Mouse (Mus musculus): ENCODE data around the gene Tbrg4. TPM values are rescaled to one million over a fixed set of nuclear protein-coding genes. Genes with fewer than 3 reads are reported as not detected.

The Tbrg4 gene
- polyA plus RNA-seq, 1 experiment from 2014 or later: 57.6 TPM

DNA sequence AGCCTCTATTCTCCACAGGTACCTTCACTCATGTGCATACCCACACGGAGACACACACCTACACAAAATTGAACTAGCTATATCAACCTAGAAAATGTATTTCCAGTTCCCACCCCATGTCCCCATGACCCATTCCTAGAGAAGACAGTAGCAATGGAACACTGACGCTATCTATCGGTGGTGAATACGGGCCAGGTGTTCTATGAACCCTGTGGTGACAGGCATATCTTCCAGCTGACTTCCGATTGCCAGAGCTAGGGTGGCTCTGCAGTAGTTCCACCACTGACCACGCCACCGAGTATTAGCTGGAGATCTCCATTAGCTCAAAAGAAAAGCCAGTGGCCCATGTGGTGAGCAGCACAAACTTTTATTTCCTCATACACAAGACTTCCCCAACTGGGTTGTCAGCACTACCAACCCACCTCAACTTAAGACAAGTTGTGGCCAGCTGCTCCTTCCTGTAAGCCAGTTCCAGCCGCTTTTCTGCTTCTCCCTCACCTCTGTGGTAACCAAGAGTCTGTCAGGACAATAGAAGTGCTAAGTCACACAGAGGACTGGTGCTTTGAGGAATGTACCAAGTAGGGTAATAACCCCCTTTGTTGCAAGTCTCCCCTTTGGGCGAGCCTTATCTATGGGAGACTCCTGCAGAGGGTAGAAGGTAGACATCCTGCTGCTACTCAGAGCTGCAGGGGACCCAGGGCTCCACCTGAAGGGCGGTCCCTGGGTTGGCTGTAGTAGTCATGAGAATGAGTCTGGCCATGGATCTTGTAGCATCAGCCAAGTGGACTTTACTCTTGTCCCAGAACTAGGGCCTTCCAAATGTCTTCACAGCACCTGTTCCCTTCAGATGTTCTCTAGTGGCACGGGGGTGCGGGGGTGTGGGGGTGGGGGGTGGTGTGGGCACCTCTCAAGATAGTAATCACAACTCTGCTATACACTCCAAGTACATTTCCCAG lies 10.3 kb downstream of the Tbrg4 start:
- ATAC-seq: no peak
- WGBS: 89% methylated on average over 12 of the region's 12 CpGs
- Histone ChIP-seq H3K9ac (no peak overlapping the region), H3K9me3 (no peaks in the 10 kb centered on the region), H3K27ac (no peak overlapping the region), H3K36me3 (peaks cover 60% of the 10 kb centered on the region), H3K4me2 (replicated peaks) (no peak overlapping the region), H3K27me3 (replicated peaks) (no peaks in the 10 kb centered on the region), H3K4me3 (replicated peaks) (no peak overlapping the region), H3K4me1 (replicated peaks) (no peaks in the 10 kb centered on the region)

DNA sequence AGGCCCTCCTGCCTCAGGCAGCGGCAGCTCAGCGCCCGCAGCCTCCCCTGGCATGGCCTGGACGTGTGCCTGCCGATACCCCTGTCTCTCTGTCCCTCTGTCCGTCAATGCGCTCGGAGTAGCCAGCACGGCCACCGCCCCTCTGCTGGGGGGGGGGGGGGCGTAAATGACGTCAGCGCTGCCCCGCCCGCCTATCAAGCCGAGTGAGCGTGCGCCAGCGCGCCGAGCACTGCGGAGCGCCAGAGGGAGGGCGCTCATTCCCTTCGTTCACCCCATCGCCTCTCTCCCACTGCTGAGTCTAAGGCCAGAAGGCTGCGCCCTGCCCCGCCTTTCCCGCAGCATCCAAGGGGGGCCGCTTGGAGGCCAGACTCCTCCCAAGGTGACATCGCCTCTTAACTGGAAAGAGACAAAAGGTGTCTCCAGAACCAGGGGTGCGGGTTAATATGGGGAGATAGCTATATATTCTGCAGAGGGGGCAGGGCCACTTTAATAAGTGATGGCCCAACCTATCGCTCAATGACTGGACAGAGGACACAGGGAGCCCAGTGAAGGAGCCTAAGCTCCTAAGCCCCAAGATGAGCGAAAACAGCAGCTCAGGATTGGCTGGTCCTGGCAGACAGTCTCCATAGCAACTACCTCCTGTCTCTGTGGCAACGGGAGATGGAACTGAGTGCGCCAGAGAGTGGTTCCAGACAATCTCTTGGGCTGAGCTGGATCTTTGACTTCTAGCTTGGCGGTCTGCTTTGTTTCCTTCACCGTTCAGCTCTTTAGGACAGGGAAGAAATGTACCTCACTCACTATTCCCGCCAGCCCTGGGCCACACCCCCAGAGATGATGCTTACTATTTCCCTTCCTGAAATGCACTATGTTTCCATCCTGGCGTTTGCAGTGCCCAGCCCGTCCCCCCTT lies 20.1 kb downstream of the Tbrg4 start, which contains the start of gene Nacad:
Nacad (minus strand) TSS at position 563 of the 909 bp plus-strand sequence.
- Histone ChIP-seq H3K4me2 (replicated peaks) (peak within 1 kb of the TSS; percentile 80), H3K27ac (0 out of 2 replicates have a peak within 1 kb of the TSS, but pooled peaks have one; percentile 17), H3K27me3 (replicated peaks) (peaks cover 31% of the 10 kb centered on the region), H3K4me3 (replicated peaks) (peak within 1 kb of the TSS; percentile 37), H3K4me1 (replicated peaks) (peaks cover 35% of the 10 kb centered on the region), H3K9ac (peak within 1 kb of the TSS; percentile 36; the same call in 1 of the 2 replicates), H3K36me3 (no peaks in the 10 kb centered on the region), H3K9me3 (no peaks in the 10 kb centered on the region)
- peak; percentile 79 for ATAC-seq
- 5% methylated on average over 39 of the region's 41 CpGs for WGBS

DNA sequence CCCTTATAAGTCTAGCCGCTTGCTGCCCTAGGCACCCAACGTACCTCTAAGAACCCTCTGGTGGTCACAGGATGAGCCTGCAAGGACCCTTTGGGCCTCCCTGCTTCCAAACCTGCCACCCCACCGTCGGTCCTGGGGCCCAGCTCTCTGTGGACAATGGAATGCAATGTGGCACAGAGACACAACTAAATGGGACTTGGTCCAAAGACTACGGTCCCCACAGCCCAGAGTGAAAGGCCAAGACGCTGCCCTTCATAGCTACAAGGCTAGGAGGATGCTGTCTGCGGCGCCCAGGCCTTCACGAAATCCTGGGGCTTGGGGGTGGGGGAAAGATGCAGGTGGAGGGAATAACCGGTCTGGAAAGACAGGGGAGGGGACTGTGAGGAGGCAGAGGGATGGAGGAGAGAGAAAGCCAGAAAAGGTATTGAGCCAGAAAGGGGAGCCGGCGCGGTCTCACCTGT lies 20.8 kb downstream of the Tbrg4 start:
- 19% methylated on average over 13 of the region's 13 CpGs for WGBS
- H3K4me2 ChIP-seq (replicated peaks): peak overlapping the region; percentile 80
- peaks cover 37% of the 10 kb centered on the region for H3K4me1 ChIP-seq (replicated peaks)
- H3K9ac ChIP-seq: peak overlapping the region; percentile 36; the same call in 1 of the 2 replicates
- peak overlapping the region; percentile 37 for H3K4me3 ChIP-seq (replicated peaks)
- peaks cover 31% of the 10 kb centered on the region for H3K27me3 ChIP-seq (replicated peaks)
- no peaks in the 10 kb centered on the region for H3K9me3 ChIP-seq
- 0 out of 2 replicates have a peak overlapping the region, but pooled peaks have one; percentile 17 for H3K27ac ChIP-seq
- H3K36me3 ChIP-seq: no peaks in the 10 kb centered on the region
- 0 out of 2 replicates have a peak, but pooled peaks have one; percentile 3 for ATAC-seq

DNA sequence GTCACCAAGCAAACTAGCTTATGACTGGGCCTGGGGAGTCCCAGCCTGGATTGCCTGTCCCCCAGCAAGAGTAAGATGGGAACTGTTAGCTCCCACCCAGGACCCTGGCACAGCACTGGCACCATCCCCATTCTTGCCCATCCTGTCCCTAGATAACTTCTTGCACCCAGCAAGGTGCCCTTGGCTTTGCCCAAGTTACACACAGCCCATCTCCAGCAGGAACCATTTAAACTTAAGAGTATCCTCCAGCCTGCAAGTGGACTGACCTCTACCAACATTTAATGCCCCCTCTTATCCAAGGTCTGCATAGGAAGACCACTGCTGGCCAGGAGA lies 21.3 kb downstream of the Tbrg4 start:
- H3K9ac ChIP-seq: no peak overlapping the region
- no peaks in the 10 kb centered on the region for H3K9me3 ChIP-seq
- no peak overlapping the region for H3K27ac ChIP-seq
- no peak for ATAC-seq
- H3K27me3 ChIP-seq (replicated peaks): peaks cover 31% of the 10 kb centered on the region
- no peaks in the 10 kb centered on the region for H3K36me3 ChIP-seq
- H3K4me1 ChIP-seq (replicated peaks): peaks cover 40% of the 10 kb centered on the region
- H3K4me3 ChIP-seq (replicated peaks): peak overlapping the region; percentile 37; the same call in 1 of the 2 replicates
- H3K4me2 ChIP-seq (replicated peaks): peak overlapping the region; percentile 80

DNA sequence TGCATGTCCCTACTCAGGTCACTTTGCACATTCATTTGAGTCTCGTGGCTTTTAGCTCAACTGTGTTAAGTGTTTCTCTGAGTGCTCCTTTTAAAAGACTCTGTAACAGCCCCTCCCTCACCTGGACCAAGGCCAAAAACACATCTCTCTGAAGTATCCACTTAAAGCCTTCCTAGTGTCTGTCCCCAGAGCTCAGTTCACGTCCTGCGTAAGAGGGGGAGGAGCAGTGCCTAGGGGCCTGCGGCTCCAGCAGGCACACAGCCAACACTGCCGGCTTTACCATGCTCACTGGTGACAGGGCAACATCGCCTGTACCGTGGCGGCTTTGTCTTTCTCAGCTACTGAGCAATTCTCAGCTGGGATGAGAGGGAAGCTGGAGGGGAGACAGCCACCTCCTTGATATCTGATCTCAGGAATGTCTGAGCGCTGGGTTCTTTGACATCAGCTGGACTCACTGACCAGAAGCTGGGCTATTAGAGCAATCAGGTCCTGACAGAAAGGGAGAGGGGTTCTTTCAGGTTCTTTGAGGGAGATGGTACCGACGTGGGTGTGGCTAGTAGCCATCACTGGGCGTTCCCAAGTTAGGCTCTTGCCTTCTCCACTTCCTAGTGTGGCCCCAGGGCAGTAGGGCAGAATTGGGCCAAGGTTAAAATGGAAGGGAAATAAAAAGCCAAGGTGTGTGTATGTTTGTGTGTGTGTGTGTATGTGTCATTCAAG lies 21.8 kb downstream of the Tbrg4 start:
- no peak overlapping the region for H3K9ac ChIP-seq
- H3K27ac ChIP-seq: no peak overlapping the region
- WGBS: 21% methylated on average over 12 of the region's 12 CpGs
- ATAC-seq: peak; percentile 38
- peaks cover 42% of the 10 kb centered on the region for H3K4me1 ChIP-seq (replicated peaks)
- peak overlapping the region; percentile 37; the same call in 1 of the 2 replicates for H3K4me3 ChIP-seq (replicated peaks)
- H3K36me3 ChIP-seq: no peaks in the 10 kb centered on the region
- H3K9me3 ChIP-seq: no peaks in the 10 kb centered on the region
- H3K27me3 ChIP-seq (replicated peaks): peaks cover 31% of the 10 kb centered on the region
- peak overlapping the region; percentile 80 for H3K4me2 ChIP-seq (replicated peaks)

DNA sequence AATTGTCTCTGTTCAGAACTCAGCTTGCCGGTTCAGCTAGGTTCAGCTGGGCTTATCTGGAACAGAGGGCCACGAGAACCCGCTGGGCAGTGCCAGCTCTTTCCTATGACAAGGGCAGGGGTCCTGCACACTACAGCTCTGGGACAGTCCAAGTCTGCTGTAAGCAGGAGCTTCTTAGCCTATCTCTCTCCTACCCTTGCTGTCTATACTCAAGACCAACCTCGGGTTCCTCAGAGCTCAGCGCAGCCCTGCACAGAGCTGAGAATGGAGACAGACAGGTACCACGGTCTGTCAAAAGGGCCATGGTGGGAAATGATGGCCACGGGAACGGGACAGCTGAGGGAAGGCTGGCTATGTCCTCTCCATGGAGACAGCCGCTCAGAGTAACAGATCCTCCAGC lies 22.6 kb downstream of the Tbrg4 start:
- WGBS: 77% methylated on average over 9 of the region's 9 CpGs
- Histone ChIP-seq H3K9ac (no peak overlapping the region), H3K27ac (no peak overlapping the region), H3K4me2 (replicated peaks) (no peak overlapping the region), H3K9me3 (no peaks in the 10 kb centered on the region), H3K4me3 (replicated peaks) (no peak overlapping the region), H3K4me1 (replicated peaks) (peaks cover 47% of the 10 kb centered on the region), H3K27me3 (replicated peaks) (peaks cover 31% of the 10 kb centered on the region), H3K36me3 (no peaks in the 10 kb centered on the region)
- ATAC-seq: no peak

DNA sequence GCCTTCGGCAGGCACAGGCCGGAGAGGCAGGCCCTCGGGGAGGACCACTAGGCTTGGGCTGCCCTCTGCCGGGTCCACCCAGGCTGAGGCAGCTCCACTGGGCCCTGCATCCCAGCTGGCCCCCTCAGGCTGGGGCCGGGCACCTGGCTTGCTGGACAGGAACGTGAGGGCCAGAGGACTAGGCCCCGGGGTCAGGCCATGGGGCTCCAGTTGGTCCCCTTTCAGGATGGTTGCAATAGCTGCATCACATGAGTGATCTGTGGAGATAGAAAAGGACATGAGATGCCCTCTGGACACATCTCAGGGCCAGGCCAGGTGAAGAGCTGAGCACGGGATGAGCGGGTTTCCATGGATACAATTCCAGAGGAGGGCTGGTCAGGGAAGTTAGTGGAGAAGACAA lies 23.2 kb downstream of the Tbrg4 start:
- Histone ChIP-seq H3K27ac (no peak overlapping the region), H3K36me3 (peaks cover 1% of the 10 kb centered on the region; the same call in 1 of the 2 replicates), H3K9ac (no peak overlapping the region), H3K27me3 (replicated peaks) (peaks cover 31% of the 10 kb centered on the region), H3K4me3 (replicated peaks) (no peak overlapping the region), H3K4me2 (replicated peaks) (no peak overlapping the region), H3K4me1 (replicated peaks) (peaks cover 47% of the 10 kb centered on the region), H3K9me3 (no peaks in the 10 kb centered on the region)
- ATAC-seq: no peak
- WGBS: 77% methylated on average over 9 of the region's 9 CpGs

DNA sequence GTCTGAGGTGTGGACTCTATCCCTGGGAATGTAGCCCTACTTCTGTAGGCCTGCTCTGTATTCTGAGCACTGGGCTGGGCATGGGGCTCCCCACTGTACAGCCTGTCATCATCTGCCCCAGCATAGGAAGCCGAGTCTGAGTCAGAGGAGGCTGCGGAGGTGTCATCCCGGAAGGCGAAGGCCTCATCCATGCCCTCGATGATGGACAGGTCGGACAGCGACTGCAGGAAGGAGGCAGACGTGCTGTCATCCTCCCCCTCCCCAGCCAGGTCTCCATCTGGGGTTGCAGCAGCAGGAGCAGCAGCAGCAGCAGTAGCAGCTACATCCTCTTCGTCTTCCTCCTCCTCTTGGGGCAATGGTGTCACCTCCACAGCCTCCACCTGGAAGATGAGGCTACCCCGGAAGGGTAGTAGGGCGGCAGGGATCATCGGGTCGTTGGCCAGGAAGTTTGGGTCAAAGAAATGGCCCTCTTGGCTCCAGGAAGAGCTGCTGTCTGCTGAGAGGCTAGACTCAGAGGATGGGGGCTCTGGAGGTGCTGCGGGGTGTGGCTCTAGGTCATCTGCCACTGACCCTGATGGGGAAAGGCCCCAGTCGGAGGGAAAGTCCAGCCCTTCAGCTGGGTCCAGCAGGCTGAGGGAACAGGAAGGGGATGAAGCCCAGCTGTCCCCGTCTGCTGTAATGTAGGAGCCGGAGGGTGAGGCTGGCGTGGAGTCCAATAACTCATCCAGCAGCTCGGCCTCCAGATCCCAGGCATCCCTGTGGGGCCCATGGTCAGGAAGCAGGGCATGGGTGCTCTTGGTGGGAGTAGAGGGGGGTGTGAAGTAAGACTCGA lies 24.0 kb downstream of the Tbrg4 start:
- Histone ChIP-seq H3K9me3 (no peaks in the 10 kb centered on the region), H3K4me3 (replicated peaks) (no peak overlapping the region), H3K4me2 (replicated peaks) (no peak overlapping the region), H3K9ac (no peak overlapping the region), H3K4me1 (replicated peaks) (peaks cover 47% of the 10 kb centered on the region), H3K27me3 (replicated peaks) (peaks cover 30% of the 10 kb centered on the region), H3K36me3 (peaks cover 5% of the 10 kb centered on the region), H3K27ac (no peak overlapping the region)
- WGBS: 60% methylated on average over 20 of the region's 20 CpGs
- no peak for ATAC-seq

DNA sequence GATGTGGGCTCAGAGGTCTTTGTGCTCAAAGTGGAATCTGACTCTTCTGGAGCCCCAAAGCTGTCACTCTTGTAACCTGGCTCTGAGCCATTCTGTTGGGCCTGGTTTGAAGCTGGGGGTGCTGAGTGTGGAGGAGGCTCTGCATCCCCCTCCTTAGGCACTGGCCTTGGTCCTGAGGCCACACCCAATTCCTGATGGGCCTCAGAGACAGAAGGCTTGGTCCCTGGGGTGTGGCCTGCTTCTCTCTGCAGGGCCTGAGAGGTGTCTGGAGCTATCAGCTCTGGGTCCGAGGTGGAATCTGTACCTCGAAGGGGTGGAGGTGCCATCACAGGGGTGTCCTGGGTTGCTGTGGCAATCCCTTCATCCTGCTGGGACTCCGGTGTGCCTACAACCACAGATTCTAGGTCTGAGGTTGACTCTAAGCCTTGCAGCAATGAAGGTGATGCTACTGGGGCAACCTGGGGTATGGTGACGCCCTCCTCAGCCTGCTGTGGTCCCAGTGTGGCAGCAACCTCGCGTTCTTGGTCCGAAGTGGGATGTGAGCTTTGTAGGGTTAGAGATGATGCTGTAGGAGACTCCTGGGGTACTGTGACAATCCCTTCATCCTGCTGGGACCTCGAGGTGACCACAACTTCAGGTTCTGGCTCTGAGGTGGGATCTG lies 25.5 kb downstream of the Tbrg4 start:
- H3K9me3 ChIP-seq: no peaks in the 10 kb centered on the region
- ATAC-seq: no peak
- H3K4me3 ChIP-seq (replicated peaks): no peak overlapping the region
- H3K27ac ChIP-seq: no peak overlapping the region
- H3K9ac ChIP-seq: no peak overlapping the region
- peaks cover 16% of the 10 kb centered on the region for H3K27me3 ChIP-seq (replicated peaks)
- peaks cover 43% of the 10 kb centered on the region for H3K4me1 ChIP-seq (replicated peaks)
- no peak overlapping the region for H3K4me2 ChIP-seq (replicated peaks)
- WGBS: 84% methylated on average over 8 of the region's 8 CpGs
- peaks cover 19% of the 10 kb centered on the region for H3K36me3 ChIP-seq

DNA sequence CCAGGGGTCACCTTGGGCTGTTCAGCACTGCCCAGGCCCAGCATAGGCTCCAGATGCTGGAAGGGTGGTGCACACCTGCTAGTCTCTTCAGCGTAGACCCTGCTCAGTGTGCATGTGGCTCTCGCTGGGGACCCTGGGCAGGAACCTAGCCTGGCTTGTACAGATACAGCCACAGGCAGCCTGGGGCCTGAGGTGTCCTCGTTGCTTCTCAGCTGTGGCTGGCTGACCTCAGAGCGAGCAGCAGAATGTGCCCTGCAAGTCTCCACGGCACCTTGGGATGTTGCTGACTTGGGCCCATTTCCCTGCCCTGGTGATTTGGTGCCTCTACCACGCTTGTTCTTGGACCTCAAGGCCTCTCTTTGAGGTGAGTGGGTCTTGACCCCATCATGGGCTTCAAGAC lies 26.0 kb downstream of the Tbrg4 start:
- no peak overlapping the region for H3K4me3 ChIP-seq (replicated peaks)
- H3K36me3 ChIP-seq: peaks cover 25% of the 10 kb centered on the region
- H3K9ac ChIP-seq: no peak overlapping the region
- H3K9me3 ChIP-seq: no peaks in the 10 kb centered on the region
- H3K4me1 ChIP-seq (replicated peaks): peaks cover 37% of the 10 kb centered on the region
- peaks cover 10% of the 10 kb centered on the region for H3K27me3 ChIP-seq (replicated peaks)
- no peak for ATAC-seq
- H3K27ac ChIP-seq: no peak overlapping the region
- no peak overlapping the region for H3K4me2 ChIP-seq (replicated peaks)
- WGBS: 86% methylated on average over 6 of the region's 6 CpGs

Data from intestine, embryonic 15.5 days (tissue).